Mouse (Mus musculus) activated CD4-positive, CD25-positive, alpha-beta regulatory T cell, adult 4 months (primary cell): Measurements from ENCODE around the gene Xpnpep1. TPM values are rescaled to one million over a fixed set of nuclear protein-coding genes. Genes with fewer than 3 reads are reported as not detected.

Experiments
- ATAC-seq: one replicate; pipeline ENCODE4 v1.8.0; 2017
- polyA plus RNA-seq, 2 experiments: library from polyadenylated mRNA; unstranded; fragments of 100-300 nt; shearing (Covaris generic); gene quantifications; one replicate each; pipeline ENCODE4 v1.2.1; 2017

Gene Xpnpep1
- polyA plus RNA-seq, 2 experiments from 2014 or later = 56.2 to 64.9 TPM

DNA sequence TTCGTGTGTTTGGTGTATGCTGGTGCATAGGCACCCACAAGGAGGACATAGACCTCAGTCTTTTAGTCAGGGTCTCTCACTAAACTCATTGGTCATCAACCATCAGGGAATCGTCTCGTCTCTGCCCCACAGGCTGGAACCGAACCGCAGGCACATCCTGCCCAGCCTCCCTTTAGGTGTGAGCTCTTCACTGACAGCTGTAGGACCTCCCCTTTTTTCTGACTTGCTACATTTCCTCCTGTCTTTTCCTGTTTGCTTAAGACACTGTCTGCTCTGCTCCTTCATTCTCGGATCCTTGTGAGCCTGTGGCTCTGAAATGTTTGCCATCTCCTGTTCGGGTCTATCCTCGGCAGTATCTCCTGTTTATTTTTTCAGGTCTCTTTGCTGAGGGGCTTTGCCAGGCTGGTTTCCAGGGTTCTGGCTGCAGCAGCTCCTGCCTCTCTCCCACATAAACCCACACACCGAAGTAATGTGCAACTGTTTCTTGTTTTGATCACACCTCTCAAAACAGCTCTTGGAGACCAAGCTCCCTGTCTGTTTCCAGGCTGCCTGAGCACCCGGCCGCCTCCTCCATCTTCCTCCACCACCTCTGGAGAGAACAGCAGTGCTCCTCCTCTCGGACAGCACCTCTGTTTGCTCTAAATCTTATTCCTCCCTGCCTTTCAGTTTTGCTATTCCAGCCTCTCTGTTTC, 60.8 kb downstream of the Xpnpep1 start:
- ATAC-seq = peak; percentile 63

DNA sequence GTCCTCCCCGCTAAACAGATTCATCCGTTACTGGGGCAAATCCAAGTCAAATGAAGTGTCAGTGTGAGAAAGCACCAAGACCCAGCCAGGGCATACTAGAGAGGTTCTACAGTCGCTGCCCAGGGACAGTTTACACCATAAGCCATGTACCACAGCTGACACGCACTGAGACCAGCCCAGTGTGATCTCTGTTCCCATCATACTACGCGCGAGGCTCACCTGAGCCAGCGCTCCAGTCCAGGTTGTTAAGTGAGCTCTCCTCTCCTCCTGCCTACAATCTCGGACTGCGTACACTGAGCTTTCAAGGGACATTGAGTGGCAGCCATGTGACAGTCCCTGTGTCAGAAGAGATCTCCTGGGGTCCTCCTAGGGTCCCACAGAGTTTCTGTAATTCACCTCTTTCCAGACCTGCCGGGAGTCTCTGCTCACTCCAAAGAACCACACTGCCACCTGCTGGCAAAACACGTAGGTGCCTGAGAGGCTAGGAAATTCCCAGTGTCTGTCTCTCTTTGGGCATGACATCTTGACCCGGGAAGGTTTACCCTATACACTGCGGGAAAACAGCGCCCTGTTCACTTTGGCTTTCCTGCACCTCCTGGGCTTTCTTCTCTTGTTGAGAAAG, 64.3 kb downstream of the Xpnpep1 start:
- ATAC-seq = no peak

DNA sequence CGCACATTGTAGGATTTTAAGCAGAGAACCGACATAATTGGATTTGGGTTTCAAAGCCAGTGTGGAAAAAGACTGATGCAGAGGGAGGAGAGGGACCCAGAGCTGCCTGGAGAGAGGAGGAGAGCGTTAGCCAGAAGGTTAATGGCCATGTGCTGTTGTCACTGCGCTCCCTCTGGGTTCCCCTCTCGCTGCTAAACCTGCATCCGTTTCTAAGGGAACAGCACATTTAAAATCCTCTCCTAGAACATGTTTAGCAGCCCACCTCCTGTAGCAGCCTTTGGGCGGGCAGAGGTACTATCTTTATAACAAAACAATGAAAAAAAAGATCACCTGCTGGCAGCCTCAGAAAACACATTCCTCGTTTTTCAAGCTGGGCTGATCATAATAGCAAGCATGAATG, 73.7 kb downstream of the Xpnpep1 start:
- ATAC-seq = no peak

DNA sequence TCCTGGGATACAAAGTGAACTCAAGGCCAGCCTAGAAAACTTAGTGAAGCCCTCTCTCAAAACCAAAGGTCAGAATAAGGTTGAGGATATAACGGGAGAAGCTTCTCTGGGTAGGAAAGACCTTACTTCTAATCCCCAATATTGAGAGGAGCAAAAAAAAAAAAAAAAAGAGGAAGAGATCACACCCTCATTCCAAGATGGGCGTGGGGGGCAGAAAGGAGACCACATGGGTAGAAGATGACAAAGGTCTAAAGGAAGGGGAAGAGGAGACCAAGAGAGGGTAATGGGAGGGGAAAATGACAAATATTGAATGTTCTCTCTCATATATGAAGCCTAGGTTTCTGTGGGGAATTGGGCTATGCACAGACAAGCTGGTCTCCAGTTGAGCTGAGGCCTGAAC, 77.3 kb downstream of the Xpnpep1 start:
- no peak for ATAC-seq

DNA sequence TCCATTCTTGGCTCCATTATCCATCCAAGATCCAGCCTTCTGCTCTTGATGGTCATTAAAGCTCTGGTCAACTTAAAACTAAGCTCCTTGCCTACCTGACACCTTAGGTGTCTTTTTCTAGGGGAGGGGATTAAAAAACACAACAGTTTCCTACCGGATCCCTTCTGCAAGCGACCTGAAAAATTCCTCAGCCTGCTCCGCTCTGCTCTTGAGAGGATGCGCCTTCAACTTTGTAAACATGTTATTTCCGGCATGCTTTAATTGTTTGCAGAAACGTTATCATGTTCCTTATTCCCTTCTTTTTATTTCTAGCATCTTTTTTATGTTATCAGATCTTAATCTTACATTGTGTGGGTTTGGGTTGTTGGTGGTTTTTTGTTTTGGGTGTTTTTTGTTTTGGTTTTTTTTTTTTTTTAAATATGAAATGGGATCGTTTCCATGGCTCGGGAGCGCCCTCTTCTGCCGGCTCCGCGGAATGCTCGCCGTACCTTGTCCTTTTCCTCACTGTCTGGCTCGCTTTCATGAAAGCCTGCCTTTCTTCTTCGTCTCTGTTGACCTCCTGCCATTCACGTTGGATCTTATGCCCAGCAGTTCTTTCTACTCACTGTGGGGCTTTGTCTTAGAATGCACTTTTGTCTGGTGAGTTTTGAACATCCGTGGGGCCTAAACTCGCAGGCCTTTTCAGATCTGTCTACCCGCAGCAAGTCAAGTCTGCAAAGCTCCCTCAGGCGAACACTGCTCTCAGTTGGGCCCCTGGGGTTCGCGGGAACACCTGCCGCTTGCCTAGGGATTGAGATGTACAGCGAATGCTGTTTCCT, 117.1 kb downstream of the Xpnpep1 start:
- ATAC-seq = no peak

DNA sequence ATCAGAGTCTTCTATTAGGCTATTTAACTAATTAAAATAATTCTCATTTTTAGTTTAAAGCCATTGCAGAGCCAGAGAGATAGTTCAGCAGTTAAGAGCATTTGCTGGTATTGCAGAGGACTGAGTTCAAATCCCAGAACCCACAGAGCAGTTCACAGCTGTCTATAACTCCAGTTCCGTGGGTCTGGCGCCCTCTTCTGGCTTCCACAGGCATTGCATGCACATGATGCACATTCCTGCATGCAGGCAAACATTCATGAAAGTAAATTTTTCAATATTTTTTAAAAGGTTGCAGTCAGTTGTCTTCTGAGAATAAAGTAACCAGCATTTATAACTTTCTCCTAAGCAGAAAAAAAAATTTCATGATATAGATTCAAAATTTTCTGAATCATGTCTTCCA, 135.8 kb downstream of the Xpnpep1 start:
- ATAC-seq = no peak

DNA sequence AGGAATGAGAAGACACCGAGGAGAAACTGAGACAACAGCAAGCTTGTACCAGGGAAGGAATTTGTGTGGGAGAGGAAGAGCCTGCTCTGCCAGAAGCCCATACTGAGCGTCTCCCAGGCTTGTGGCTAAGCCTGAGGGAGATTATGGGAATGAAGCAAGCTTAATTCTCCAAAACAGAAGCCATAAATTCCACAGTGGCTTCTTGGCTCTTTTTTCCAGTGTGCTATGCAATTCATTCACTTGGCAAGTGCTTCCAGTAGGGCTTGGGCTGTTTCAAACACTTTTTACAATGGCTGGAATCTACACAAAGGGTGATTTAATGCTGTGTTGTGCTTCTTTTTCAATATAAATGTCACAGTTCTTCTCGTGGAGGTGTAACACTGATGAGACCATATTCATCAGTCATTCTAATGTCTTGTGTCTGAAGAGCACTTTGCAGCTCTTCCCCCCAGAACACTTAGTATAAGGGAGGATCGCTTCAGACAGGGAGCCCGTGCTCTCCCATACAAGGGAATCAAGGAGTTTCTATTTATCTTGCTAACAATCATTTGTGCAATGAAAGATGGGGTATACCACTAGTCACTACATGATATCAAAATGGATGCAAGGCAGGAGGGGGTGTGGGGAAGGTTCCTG, 148.1 kb downstream of the Xpnpep1 start:
- ATAC-seq = no peak

Other genes with a start within 250 kb of the Xpnpep1 start
- 100 to 1,000 TPM; 113 to 128 TPM for gene Add3, start 100.2 kb upstream of the Xpnpep1 start, polyA plus RNA-seq